Mouse (Mus musculus): ENCODE results near the gene Gm19402. TPM values are rescaled to one million over a fixed set of nuclear protein-coding genes. Genes with fewer than 3 reads are reported as not detected.

Gene Gm19402
- not detected in 2 replicates for polyA plus RNA-seq (2012; rRNA removed)

DNA sequence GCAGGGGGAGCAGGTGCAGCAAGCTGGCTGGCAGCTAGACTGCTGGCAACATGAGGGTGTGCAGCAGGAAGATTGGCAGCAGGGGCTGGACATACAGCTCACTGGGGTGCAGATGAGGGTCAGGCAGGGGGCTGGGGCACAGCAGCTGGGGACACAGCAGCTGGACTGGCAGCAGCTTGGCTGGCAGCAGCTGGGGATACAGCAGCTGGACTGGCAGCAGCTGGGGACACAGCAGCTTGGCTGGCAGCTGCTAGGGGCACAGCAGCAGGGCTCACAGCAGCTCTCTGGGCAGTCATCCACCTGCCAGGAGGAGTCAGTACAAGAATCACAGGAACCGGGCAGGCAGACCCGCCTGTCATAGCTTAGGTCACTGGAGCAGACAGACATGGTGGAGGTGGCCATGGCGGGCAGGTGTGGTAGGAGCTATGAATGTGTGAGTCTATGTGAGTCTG lies at the start of gene Gm19402:
Gene Gm19402 (minus strand): TSS at position 402 of the 452 bp plus-strand sequence.

DNA sequence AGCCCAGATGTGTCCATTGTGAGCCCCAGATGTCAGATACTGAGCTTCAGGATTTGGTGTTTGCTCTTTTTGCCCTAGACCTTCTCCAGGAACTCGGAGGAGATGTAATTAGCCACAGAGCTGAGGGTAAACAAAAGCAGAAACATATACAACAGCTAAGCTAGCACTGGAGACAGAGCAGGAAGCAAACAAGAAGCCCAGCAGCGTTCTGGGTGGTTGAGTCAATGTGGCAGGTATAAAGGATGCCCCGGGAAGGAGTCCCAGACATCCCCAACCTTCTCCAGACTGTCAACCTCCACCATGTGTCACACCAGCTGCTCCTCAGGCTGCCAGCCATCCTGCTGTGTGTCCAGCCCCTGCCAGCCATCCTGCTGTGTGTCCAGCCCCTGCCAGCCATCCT lies 35.6 kb upstream of the Gm19402 start, which contains the start of gene Gm10100:
Gene Gm10100 (plus strand): TSS at position 301 of the 400 bp plus-strand sequence.

DNA sequence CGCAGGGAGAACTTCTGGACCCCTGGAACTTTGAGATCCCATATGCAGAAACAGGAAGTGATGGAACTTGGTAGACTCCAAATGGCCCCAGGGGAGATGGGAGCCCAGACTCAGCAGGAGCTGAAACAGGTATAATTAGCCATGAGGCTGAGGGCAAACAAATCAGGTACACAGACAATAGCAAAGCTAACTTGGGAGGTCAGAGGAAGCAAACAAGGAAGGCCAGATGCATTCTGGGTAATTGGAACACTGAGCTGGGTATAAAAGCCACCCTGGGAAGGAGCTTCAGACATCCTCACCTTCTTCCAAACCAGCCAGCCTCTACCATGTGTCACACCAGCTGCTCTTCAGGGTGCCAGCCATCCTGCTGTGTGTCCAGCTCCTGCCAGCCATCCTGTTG lies 29.7 kb upstream of the Gm19402 start, which contains the start of gene Krtap12-1:
Gene Krtap12-1 (plus strand): TSS at position 301 of the 400 bp plus-strand sequence.

DNA sequence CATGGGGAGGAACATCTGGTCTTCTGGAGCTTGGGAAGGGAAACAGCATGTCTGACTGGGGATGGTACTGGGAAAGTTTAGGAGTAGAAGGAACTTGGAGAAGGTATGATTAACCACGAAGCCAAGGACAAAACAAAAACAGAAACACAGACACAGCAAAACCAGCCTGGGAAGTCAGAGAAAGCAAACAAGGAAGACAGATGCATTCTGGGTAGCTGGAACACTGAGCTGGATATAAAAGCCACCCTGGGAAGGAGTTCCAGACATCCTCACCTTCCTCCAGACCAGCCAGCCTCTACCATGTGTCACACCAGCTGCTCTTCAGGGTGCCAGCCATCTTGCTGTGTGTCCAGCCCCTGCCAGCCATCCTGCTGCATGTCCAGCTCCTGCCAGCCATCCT lies 24.9 kb upstream of the Gm19402 start, which contains the start of gene Gm10142:
Gene Gm10142 (plus strand): TSS at position 301 of the 400 bp plus-strand sequence.

DNA sequence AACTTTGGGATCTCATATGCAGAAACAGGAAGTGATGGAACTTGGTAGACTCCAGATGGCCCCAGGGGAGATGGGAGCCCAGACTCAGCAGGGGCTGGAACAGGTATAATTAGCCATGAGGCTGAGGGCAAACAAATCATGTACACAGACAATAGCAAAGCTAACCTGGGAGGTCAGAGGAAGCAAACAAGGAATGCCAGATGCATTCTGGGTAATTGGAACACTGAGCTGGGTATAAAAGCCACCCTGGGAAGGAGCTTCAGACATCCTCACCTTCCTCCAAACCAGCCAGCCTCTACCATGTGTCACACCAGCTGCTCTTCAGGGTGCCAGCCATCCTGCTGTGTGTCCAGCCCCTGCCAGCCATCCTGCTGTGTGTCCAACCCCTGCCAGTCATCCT lies 20.6 kb upstream of the Gm19402 start, which contains the start of gene Gm10024:
Gene Gm10024 (plus strand): TSS at position 301 of the 400 bp plus-strand sequence.

GRCm38 (mm10) chr10:77706326-77706725 lies 15.8 kb upstream of the Gm19402 start, which contains the start of gene Gm10272:
Gene Gm10272, plus strand, starts transcription at chr10:77706626.

DNA sequence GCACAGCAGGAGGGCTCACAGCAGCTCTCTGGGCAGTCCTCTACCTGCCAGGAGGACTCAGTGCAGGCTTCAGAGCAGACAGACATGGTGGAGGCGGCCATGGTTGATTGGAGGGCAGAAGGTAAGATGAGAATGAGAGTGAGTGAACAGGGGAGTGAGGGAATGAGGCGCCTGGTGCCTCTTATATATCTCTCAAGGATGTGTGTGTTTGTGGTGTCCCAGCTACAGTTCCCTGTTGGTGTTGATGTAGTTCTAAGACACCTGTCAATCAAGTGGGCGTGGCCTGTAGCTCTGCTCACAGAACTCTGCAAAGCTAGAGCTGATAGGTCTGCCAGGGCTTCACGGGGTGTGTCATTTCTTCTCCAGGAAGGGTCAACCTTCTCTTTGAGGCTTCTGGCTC lies 6.6 kb upstream of the Gm19402 start, which contains the start of gene Gm9508:
Gene Gm9508 (minus strand): TSS at position 101 of the 400 bp plus-strand sequence.

GRCm38 (mm10) chr10:77685895-77686664 lies 4.5 kb downstream of the Gm19402 start, which contains the start of gene Tspear:
Gene Tspear, plus strand, starts transcription at chr10:77686569.

Other genes starting within 250 kb of the Gm19402 start
- gene Fam207a, start 175.0 kb downstream of the Gm19402 start, polyA plus RNA-seq (2012; rRNA removed), result 36.0 and 38.3 TPM in 2 replicates
- gene Itgb2, start 160.5 kb downstream of the Gm19402 start, polyA plus RNA-seq (2012; rRNA removed), result 0.95 and 0.98 TPM in 2 replicates
- gene Pttg1ip, start 109.0 kb downstream of the Gm19402 start, polyA plus RNA-seq (2012; rRNA removed), result 75.2 and 76.7 TPM in 2 replicates
- 432 and 449 TPM in 2 replicates for gene Sumo3, start 84.7 kb downstream of the Gm19402 start, polyA plus RNA-seq (2012; rRNA removed)
- gene Gm49325, start 84.6 kb downstream of the Gm19402 start, polyA plus RNA-seq (2012; rRNA removed), result 42.7 TPM in 1 of 2 replicates, not detected in the other
- gene Ube2g2, start 68.5 kb downstream of the Gm19402 start, polyA plus RNA-seq (2012; rRNA removed), result 46.0 and 46.8 TPM in 2 replicates
- gene Tspear, start 4.2 kb downstream of the Gm19402 start, polyA plus RNA-seq (2012; rRNA removed), result 0.92 and 1.3 TPM in 2 replicates
- gene Gm9508, start 6.5 kb upstream of the Gm19402 start, polyA plus RNA-seq (2012; rRNA removed), result not detected in 2 replicates
- not detected in 2 replicates for gene Gm10272, start 15.9 kb upstream of the Gm19402 start, polyA plus RNA-seq (2012; rRNA removed)
- not detected in 2 replicates for gene Gm10024, start 20.7 kb upstream of the Gm19402 start, polyA plus RNA-seq (2012; rRNA removed)
- gene Gm10142, start 25.1 kb upstream of the Gm19402 start, polyA plus RNA-seq (2012; rRNA removed), result not detected in 2 replicates
- not detected in 2 replicates for gene Krtap12-1, start 29.8 kb upstream of the Gm19402 start, polyA plus RNA-seq (2012; rRNA removed)
- not detected in 2 replicates for gene Gm10100, start 35.7 kb upstream of the Gm19402 start, polyA plus RNA-seq (2012; rRNA removed)
- gene Gm18596, start 51.9 kb upstream of the Gm19402 start, polyA plus RNA-seq (2012; rRNA removed), result not detected in 2 replicates
- gene Gm9736, start 60.6 kb upstream of the Gm19402 start, polyA plus RNA-seq (2012; rRNA removed), result not detected in 2 replicates
- not detected in 2 replicates for gene Gm3233, start 68.9 kb upstream of the Gm19402 start, polyA plus RNA-seq (2012; rRNA removed)
- not detected in 2 replicates for gene Gm3238, start 80.6 kb upstream of the Gm19402 start, polyA plus RNA-seq (2012; rRNA removed)
- gene Gm7138, start 86.2 kb upstream of the Gm19402 start, polyA plus RNA-seq (2012; rRNA removed), result not detected in 2 replicates
- not detected in 2 replicates for gene Gm3250, start 91.8 kb upstream of the Gm19402 start, polyA plus RNA-seq (2012; rRNA removed)
- gene Gm7137, start 97.4 kb upstream of the Gm19402 start, polyA plus RNA-seq (2012; rRNA removed), result not detected in 2 replicates
- not detected in 2 replicates for gene Gm9639, start 104.3 kb upstream of the Gm19402 start, polyA plus RNA-seq (2012; rRNA removed)
- not detected in 2 replicates for gene Gm19668, start 108.4 kb upstream of the Gm19402 start, polyA plus RNA-seq (2012; rRNA removed)
- gene Gm9507, start 121.1 kb upstream of the Gm19402 start, polyA plus RNA-seq (2012; rRNA removed), result 0.09 TPM in 1 of 2 replicates, not detected in the other
- not detected in 2 replicates for gene Gm2696, start 123.9 kb upstream of the Gm19402 start, polyA plus RNA-seq (2012; rRNA removed)
- gene Krtap10-4, start 136.3 kb upstream of the Gm19402 start, polyA plus RNA-seq (2012; rRNA removed), result not detected in 2 replicates
- gene Krtap10-10, start 145.2 kb upstream of the Gm19402 start, polyA plus RNA-seq (2012; rRNA removed), result not detected in 2 replicates
- not detected in 2 replicates for gene Gm36176, start 156.0 kb upstream of the Gm19402 start, polyA plus RNA-seq (2012; rRNA removed)
- gene Gm10318, start 162.1 kb upstream of the Gm19402 start, polyA plus RNA-seq (2012; rRNA removed), result not detected in 2 replicates
- gene Gm3285, start 171.2 kb upstream of the Gm19402 start, polyA plus RNA-seq (2012; rRNA removed), result not detected in 2 replicates
- gene Lrrc3, start 211.8 kb upstream of the Gm19402 start, polyA plus RNA-seq (2012; rRNA removed), result 19.3 and 20.3 TPM in 2 replicates